Mouse (Mus musculus) layer of hippocampus, adult 11-12 months (tissue): Measurements from ENCODE around the gene I0C0044D17Rik.
"Not testable (repeated sequence)": the region's sequence is repeated elsewhere in the genome, so short reads cannot be mapped to it uniquely, and the experiment has no call there.

ENCODE experiments used
- DNase-seq: peaks from one replicate; pipeline ENCODE4 v3.0.0; 2022; ENCODE audit warnings: low spot score

I0C0044D17Rik gene

GRCm38 (mm10) chr4:98823740-98824139 lies at the start of gene I0C0044D17Rik:
I0C0044D17Rik (minus strand) TSS chr4:98823840.
- not testable (repeated sequence) for DNase-seq

- peak; percentile 21 for DNase-seq
These were observed 42.0 kb upstream of the I0C0044D17Rik start for GRCm38 (mm10) chr4:98865386-98866237.

GRCm38 (mm10) chr4:98864546-98864945 lies 40.9 kb upstream of the I0C0044D17Rik start:
- DNase-seq = no peak

- DNase-seq = no peak
These were observed 40.5 kb upstream of the I0C0044D17Rik start for GRCm38 (mm10) chr4:98864094-98864493.

GRCm38 (mm10) chr4:98863451-98863850 lies 39.8 kb upstream of the I0C0044D17Rik start:
- no peak for DNase-seq

- no peak for DNase-seq
These were observed 34.7 kb upstream of the I0C0044D17Rik start for GRCm38 (mm10) chr4:98858151-98858855.

GRCm38 (mm10) chr4:98857037-98857648 lies 33.5 kb upstream of the I0C0044D17Rik start:
- no peak for DNase-seq

- DNase-seq = no peak
These were observed 30.3 kb upstream of the I0C0044D17Rik start for GRCm38 (mm10) chr4:98853926-98854325.

GRCm38 (mm10) chr4:98850485-98850884 lies 26.8 kb upstream of the I0C0044D17Rik start:
- not testable (repeated sequence) for DNase-seq

- no peak for DNase-seq
These were observed 23.7 kb upstream of the I0C0044D17Rik start for GRCm38 (mm10) chr4:98847120-98847885.

- DNase-seq = no peak
These were observed 22.8 kb upstream of the I0C0044D17Rik start for GRCm38 (mm10) chr4:98846396-98846795.

GRCm38 (mm10) chr4:98845687-98846125 lies 22.1 kb upstream of the I0C0044D17Rik start:
- DNase-seq = no peak

GRCm38 (mm10) chr4:98845201-98845600 lies 21.6 kb upstream of the I0C0044D17Rik start:
- no peak for DNase-seq

GRCm38 (mm10) chr4:98843906-98844597 lies 20.4 kb upstream of the I0C0044D17Rik start:
- DNase-seq = no peak

GRCm38 (mm10) chr4:98841251-98841650 lies 17.6 kb upstream of the I0C0044D17Rik start:
- DNase-seq = not testable (repeated sequence)

GRCm38 (mm10) chr4:98840526-98840925 lies 16.9 kb upstream of the I0C0044D17Rik start:
- no peak for DNase-seq

GRCm38 (mm10) chr4:98838913-98839312 lies 15.3 kb upstream of the I0C0044D17Rik start:
- DNase-seq = no peak

- DNase-seq = no peak
These were observed 14.3 kb upstream of the I0C0044D17Rik start for GRCm38 (mm10) chr4:98837715-98838505.

GRCm38 (mm10) chr4:98836519-98836918 lies 12.9 kb upstream of the I0C0044D17Rik start:
- no peak for DNase-seq

GRCm38 (mm10) chr4:98834782-98835181 lies 11.1 kb upstream of the I0C0044D17Rik start:
- no peak for DNase-seq
